Mouse (Mus musculus): ENCODE results near the gene Try5. TPM values are rescaled to one million over a fixed set of nuclear protein-coding genes. Genes with fewer than 3 reads are reported as not detected.
"Not testable (repeated sequence)": the region's sequence is repeated elsewhere in the genome, so short reads cannot be mapped to it uniquely, and the experiment has no call there.

The Try5 gene
- not detected in 2 replicates for polyA plus RNA-seq (2016; fragmentation: Nextera tagmentation; extraction: Ambion mirVana)

DNA sequence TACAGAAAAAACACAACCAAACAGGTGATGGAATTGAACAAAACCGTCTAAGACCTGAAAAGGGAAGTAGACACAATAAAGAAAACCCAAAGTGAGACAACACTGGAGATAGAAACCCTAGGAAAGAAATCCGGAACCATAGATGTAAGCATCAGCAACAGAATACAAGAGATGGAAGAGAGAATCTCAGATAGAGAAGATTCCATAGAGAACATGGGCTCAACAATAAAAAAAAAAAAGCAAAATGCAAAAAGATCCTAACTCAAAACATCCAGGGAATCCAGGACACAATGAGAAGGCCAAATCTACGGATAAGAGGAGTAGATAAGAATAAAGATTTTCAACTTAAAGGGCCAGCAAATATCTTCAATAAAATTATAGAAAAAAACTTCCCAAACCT, at the start of gene Try5:
Gene Try5 (minus strand): TSS at position 101 of the 400 bp plus-strand sequence.
- not testable (repeated sequence) for H3K4me3 ChIP-seq; H3K9me3 ChIP-seq; H3K36me3 ChIP-seq (replicated peaks); DNase-seq (ENCODE audit: extremely low spot score, low spot score); H3K4me1 ChIP-seq; H3K27ac ChIP-seq; H3K27me3 ChIP-seq (ENCODE audit: poor library complexity, severe bottlenecking)
- 78% methylated on average over 3 of the region's 3 CpGs for WGBS

- Histone ChIP-seq H3K4me1 (no peaks in the 10 kb centered on the region), H3K27ac (no peak within 1 kb of the TSS), H3K27me3 (ENCODE audit: poor library complexity, severe bottlenecking) (no peaks in the 10 kb centered on the region), H3K4me3 (no peak within 1 kb of the TSS), H3K36me3 (replicated peaks) (no peaks in the 10 kb centered on the region), H3K9me3 (no peaks in the 10 kb centered on the region)
- no peak for DNase-seq (ENCODE audit: extremely low spot score, low spot score)
- 70% methylated on average over 2 of the region's 2 CpGs for WGBS
Measured at GRCm38 (mm10) chr6:41353932-41354331, 37.3 kb upstream of the Try5 start, which contains the start of gene Try10. Gene Try10, plus strand, starts transcription at chr6:41354105.

GRCm38 (mm10) chr6:41301969-41302368, 14.7 kb downstream of the Try5 start, which contains the start of gene Try4:
Gene Try4, plus strand, starts transcription at chr6:41302269.
- Histone ChIP-seq H3K36me3 (replicated peaks) (no peaks in the 10 kb centered on the region), H3K27ac (no peak within 1 kb of the TSS), H3K4me3 (no peak within 1 kb of the TSS), H3K27me3 (ENCODE audit: poor library complexity, severe bottlenecking) (no peaks in the 10 kb centered on the region), H3K4me1 (no peaks in the 10 kb centered on the region), H3K9me3 (no peaks in the 10 kb centered on the region)
- DNase-seq (ENCODE audit: extremely low spot score, low spot score): no peak
- WGBS: 86% methylated on average over 1 of the region's 1 CpGs

- Histone ChIP-seq H3K9me3 (no peaks in the 10 kb centered on the region), H3K4me3 (no peak overlapping the region), H3K27ac (no peak overlapping the region), H3K27me3 (ENCODE audit: poor library complexity, severe bottlenecking) (no peaks in the 10 kb centered on the region), H3K4me1 (no peaks in the 10 kb centered on the region), H3K36me3 (replicated peaks) (no peaks in the 10 kb centered on the region)
- DNase-seq (ENCODE audit: extremely low spot score, low spot score): no peak
- WGBS: 19% methylated on average over 1 of the region's 1 CpGs
Measured at GRCm38 (mm10) chr6:41298255-41298654, 18.4 kb downstream of the Try5 start.

- no peak for DNase-seq (ENCODE audit: extremely low spot score, low spot score)
- 91% methylated on average over 6 of the region's 6 CpGs for WGBS
- no peak overlapping the region for H3K4me3 ChIP-seq
- H3K9me3 ChIP-seq: peaks cover 5% of the 10 kb centered on the region; the same call in 1 of the 2 replicates
- H3K4me1 ChIP-seq: no peaks in the 10 kb centered on the region
- no peaks in the 10 kb centered on the region for H3K36me3 ChIP-seq (replicated peaks)
- no peaks in the 10 kb centered on the region for H3K27me3 ChIP-seq (ENCODE audit: poor library complexity, severe bottlenecking)
- H3K27ac ChIP-seq: no peak overlapping the region
Measured at GRCm38 (mm10) chr6:41266140-41266539, 50.5 kb downstream of the Try5 start.

- DNase-seq (ENCODE audit: extremely low spot score, low spot score): no peak
- Histone ChIP-seq H3K27ac (no peak overlapping the region), H3K4me1 (no peaks in the 10 kb centered on the region), H3K4me3 (no peak overlapping the region), H3K27me3 (ENCODE audit: poor library complexity, severe bottlenecking) (no peaks in the 10 kb centered on the region), H3K36me3 (replicated peaks) (no peaks in the 10 kb centered on the region), H3K9me3 (peaks cover 5% of the 10 kb centered on the region; the same call in 1 of the 2 replicates)
- WGBS: 52% methylated on average over 3 of the region's 3 CpGs
Measured at GRCm38 (mm10) chr6:41262796-41263195, 53.8 kb downstream of the Try5 start.

Other genes with a start within 250 kb of the Try5 start
- not detected in 2 replicates for gene Try4, start 14.6 kb downstream of the Try5 start, polyA plus RNA-seq (2016; fragmentation: Nextera tagmentation; extraction: Ambion mirVana)
- gene Try10, start 37.3 kb upstream of the Try5 start, polyA plus RNA-seq (2016; fragmentation: Nextera tagmentation; extraction: Ambion mirVana): not detected in 2 replicates
- not detected in 2 replicates for gene Prss3, start 60.8 kb upstream of the Try5 start, polyA plus RNA-seq (2016; fragmentation: Nextera tagmentation; extraction: Ambion mirVana)
- gene Gm5771, start 75.5 kb upstream of the Try5 start, polyA plus RNA-seq (2016; fragmentation: Nextera tagmentation; extraction: Ambion mirVana): not detected in 2 replicates
- gene Gm10334, start 129.3 kb upstream of the Try5 start, polyA plus RNA-seq (2016; fragmentation: Nextera tagmentation; extraction: Ambion mirVana): not detected in 2 replicates
- not detected in 2 replicates for gene Prss1, start 142.1 kb upstream of the Try5 start, polyA plus RNA-seq (2016; fragmentation: Nextera tagmentation; extraction: Ambion mirVana)
- gene Prss2, start 204.9 kb upstream of the Try5 start, polyA plus RNA-seq (2016; fragmentation: Nextera tagmentation; extraction: Ambion mirVana): not detected in 2 replicates